Mouse (Mus musculus): Measurements from ENCODE around the gene Hexb. TPM values are rescaled to one million over a fixed set of nuclear protein-coding genes. Genes with fewer than 3 reads are reported as not detected.

The Hexb gene
- polyA plus RNA-seq, 1 experiment = 294 TPM

DNA sequence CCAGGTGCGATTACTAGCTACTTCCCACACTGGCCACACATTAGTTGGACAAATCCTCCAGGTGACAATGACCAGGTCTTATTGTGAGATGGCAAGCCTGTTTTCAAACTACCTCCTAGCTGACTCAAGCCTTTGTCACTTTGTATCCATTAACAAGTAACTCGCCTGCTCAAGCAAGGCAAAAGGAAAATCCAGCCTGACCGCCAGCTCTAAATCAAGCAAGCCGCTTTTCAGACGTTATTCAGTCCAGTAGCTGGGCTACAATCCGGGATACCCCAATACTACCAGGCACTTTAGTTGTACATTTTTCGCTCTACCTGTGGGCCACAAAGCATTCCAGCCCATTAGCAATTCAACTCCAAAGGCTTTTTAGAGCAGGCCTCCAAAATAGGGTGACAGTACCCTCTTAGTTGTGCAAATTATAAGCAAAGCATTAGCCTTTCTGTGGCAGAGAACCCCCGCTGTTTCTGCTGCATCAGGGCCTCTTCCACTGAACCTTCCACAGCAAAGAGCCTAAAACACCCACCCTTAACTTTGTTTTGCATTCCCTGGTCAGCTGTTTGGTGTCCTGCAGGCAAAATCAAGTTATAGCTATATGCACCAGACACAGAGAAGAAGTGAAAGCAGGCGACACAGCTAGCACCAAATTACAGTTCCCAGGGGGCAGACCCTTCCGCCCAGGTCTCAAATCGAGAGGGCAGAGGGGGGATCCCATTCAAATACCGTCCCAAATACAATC is 1.8 kb downstream of the Hexb start:
- no peak for TF ChIP-seq POLR2A (IDR thresholded peaks at IDR 0.05; ENCODE audit: low read depth, low read length)
- TF ChIP-seq CTCF (IDR thresholded peaks at IDR 0.05; ENCODE audit: extremely low read depth, insufficient read length, insufficient replicate concordance, low read depth, low read length) = no peak

DNA sequence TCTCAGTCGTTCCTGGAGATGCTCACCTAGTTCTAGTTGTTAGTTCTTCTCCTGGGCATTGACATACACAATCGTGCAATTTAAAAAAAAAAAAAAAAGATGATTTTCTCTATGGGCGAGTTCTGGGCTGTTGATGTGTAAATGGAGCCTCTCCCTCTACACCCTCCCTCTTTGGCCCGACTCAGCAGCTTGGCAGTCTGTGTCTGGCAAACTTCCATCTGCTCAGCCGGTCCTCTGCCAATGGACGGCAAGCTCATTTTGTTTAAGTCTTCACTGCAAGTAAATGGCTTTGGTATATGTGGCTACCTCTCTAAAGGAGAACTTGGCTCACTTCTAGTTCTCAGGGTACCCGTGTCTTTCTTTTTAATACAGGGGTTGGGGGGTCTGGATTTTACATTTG is 4.7 kb downstream of the Hexb start:
- TF ChIP-seq CTCF (IDR thresholded peaks at IDR 0.05; ENCODE audit: extremely low read depth, insufficient read length, insufficient replicate concordance, low read depth, low read length) = no peak
- TF ChIP-seq POLR2A (IDR thresholded peaks at IDR 0.05; ENCODE audit: low read depth, low read length) = no peak
- Histone ChIP-seq H3K27me3 (ENCODE audit: control insufficient read depth, insufficient read depth, low read length) (no peaks in the 10 kb centered on the region), H3K4me1 (ENCODE audit: control insufficient read depth, insufficient read depth, insufficient read length, low read length) (peaks cover 2% of the 10 kb centered on the region; the same call in 1 of the 2 replicates), H3K4me3 (ENCODE audit: low read depth, low read length) (no peak overlapping the region), H3K27ac (ENCODE audit: insufficient read depth, low read depth, low read length) (no peak overlapping the region), H3K36me3 (ENCODE audit: control insufficient read depth, insufficient read depth, low read length) (peaks cover 17% of the 10 kb centered on the region)
- WGBS = 27% methylated on average over 7 of the region's 7 CpGs

More for the DNA sequence above, 1.8 kb downstream of the Hexb start:
- Histone ChIP-seq H3K4me1 (ENCODE audit: control insufficient read depth, insufficient read depth, insufficient read length, low read length) (peaks cover 6% of the 10 kb centered on the region), H3K27ac (ENCODE audit: insufficient read depth, low read depth, low read length) (no peak overlapping the region), H3K36me3 (ENCODE audit: control insufficient read depth, insufficient read depth, low read length) (peaks cover 11% of the 10 kb centered on the region), H3K4me3 (ENCODE audit: low read depth, low read length) (no peak overlapping the region), H3K27me3 (ENCODE audit: control insufficient read depth, insufficient read depth, low read length) (no peaks in the 10 kb centered on the region)
- 92% methylated on average over 12 of the region's 12 CpGs for WGBS

DNA sequence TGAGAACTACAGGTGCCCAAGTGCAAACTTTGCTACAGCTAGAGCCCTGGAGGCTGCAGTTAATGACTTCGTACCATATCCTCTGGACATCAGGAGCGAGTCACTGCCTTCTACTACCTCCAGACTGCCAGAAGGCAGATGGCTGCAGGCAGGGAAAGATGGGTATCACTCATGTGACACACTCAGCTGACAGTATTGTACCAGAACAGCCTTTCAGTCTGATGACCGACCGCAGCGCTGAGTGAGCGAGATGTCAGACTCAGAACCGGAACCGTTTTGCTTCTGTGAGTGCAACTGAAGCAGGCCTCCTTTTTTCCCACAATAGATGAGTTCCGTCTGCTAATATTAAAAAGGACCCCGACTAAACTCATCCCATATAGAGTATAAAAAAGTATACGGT is 5.5 kb downstream of the Hexb start:
- WGBS = 97% methylated on average over 11 of the region's 11 CpGs
- H3K4me3 ChIP-seq (ENCODE audit: low read depth, low read length) = no peak overlapping the region
- peaks cover 19% of the 10 kb centered on the region for H3K36me3 ChIP-seq (ENCODE audit: control insufficient read depth, insufficient read depth, low read length)
- H3K27me3 ChIP-seq (ENCODE audit: control insufficient read depth, insufficient read depth, low read length) = no peaks in the 10 kb centered on the region
- TF ChIP-seq CTCF (IDR thresholded peaks at IDR 0.05; ENCODE audit: extremely low read depth, insufficient read length, insufficient replicate concordance, low read depth, low read length) = no peak
- H3K27ac ChIP-seq (ENCODE audit: insufficient read depth, low read depth, low read length) = no peak overlapping the region
- peaks cover 1% of the 10 kb centered on the region; the same call in 1 of the 2 replicates for H3K4me1 ChIP-seq (ENCODE audit: control insufficient read depth, insufficient read depth, insufficient read length, low read length)

DNA sequence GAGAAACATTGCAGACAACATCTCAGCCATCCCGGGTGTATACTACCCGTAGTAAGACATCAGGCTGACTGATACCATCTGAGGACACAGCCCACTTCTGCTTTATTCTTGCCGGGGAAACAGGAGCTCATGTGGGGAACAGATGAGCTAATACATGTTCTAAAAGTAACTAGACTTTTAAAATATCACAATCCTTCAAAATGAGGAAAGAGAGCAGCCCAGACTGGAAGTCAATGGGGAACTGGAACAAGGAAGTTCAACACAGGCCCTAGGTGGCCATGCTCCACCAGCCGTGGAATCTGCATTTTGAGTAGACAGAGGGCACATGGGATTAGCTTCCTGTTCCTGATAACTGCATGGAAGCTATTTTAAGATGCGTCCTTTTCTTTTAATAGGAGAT is 10.5 kb downstream of the Hexb start:
- H3K4me1 ChIP-seq (ENCODE audit: control insufficient read depth, insufficient read depth, insufficient read length, low read length) = peaks cover 13% of the 10 kb centered on the region; the same call in 1 of the 2 replicates
- 80% methylated on average over 5 of the region's 5 CpGs for WGBS
- TF ChIP-seq POLR2A (IDR thresholded peaks at IDR 0.05; ENCODE audit: low read depth, low read length) (no peak), CTCF (IDR thresholded peaks at IDR 0.05; ENCODE audit: extremely low read depth, insufficient read length, insufficient replicate concordance, low read depth, low read length) (no peak)
- H3K4me3 ChIP-seq (ENCODE audit: low read depth, low read length) = no peak overlapping the region
- H3K27ac ChIP-seq (ENCODE audit: insufficient read depth, low read depth, low read length) = 0 out of 2 replicates have a peak overlapping the region, but pooled peaks have one; percentile 7
- no peaks in the 10 kb centered on the region for H3K27me3 ChIP-seq (ENCODE audit: control insufficient read depth, insufficient read depth, low read length)
- H3K36me3 ChIP-seq (ENCODE audit: control insufficient read depth, insufficient read depth, low read length) = peaks cover 22% of the 10 kb centered on the region

DNA sequence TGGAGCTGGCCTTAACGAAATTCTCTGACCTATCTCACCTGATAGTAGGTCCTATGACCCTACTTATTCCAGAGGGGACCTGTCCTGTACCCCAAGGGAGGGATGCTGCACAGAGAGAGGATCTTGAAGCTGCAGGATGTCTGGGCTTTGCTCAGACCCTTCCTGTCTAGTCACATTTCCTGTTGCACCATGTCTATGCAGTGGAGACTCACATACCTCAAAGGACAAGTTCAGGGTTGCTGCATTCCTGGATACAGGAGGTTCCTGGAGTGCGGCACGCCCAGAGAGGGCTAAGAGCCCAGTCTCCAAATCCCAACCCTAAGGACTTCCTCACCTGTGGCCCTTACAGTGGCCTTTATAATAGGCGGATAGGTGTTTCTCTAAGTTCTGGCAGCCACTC is 11.8 kb downstream of the Hexb start:
- TF ChIP-seq POLR2A (IDR thresholded peaks at IDR 0.05; ENCODE audit: low read depth, low read length) (no peak), CTCF (IDR thresholded peaks at IDR 0.05; ENCODE audit: extremely low read depth, insufficient read length, insufficient replicate concordance, low read depth, low read length) (no peak)
- Histone ChIP-seq H3K27ac (ENCODE audit: insufficient read depth, low read depth, low read length) (no peak overlapping the region), H3K4me3 (ENCODE audit: low read depth, low read length) (no peak overlapping the region), H3K27me3 (ENCODE audit: control insufficient read depth, insufficient read depth, low read length) (no peaks in the 10 kb centered on the region), H3K4me1 (ENCODE audit: control insufficient read depth, insufficient read depth, insufficient read length, low read length) (peaks cover 13% of the 10 kb centered on the region; the same call in 1 of the 2 replicates), H3K36me3 (ENCODE audit: control insufficient read depth, insufficient read depth, low read length) (peaks cover 19% of the 10 kb centered on the region)
- WGBS = 27% methylated on average over 4 of the region's 4 CpGs

DNA sequence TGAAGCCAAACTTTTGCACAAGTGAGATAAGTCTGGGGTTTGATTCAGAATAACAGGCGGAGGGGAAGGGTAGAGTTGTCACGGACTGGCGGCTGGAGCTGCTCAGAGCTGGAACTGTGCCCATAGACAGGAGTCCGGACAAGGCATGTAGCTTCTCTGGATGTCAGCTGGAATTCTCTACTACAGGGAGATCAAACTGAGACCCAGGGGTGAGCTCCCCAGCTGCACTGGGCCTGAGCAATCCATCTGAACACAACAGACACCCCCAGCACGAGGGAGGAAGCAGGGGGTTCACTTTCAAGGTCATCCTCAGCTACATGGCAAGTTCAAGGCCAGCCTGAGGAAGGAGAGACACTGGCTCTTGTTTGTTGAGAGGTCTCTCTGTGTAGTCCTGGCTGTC is 13.5 kb downstream of the Hexb start:
- no peak overlapping the region for H3K4me3 ChIP-seq (ENCODE audit: low read depth, low read length)
- H3K4me1 ChIP-seq (ENCODE audit: control insufficient read depth, insufficient read depth, insufficient read length, low read length) = peaks cover 13% of the 10 kb centered on the region; the same call in 1 of the 2 replicates
- 19% methylated on average over 5 of the region's 5 CpGs for WGBS
- peaks cover 29% of the 10 kb centered on the region for H3K36me3 ChIP-seq (ENCODE audit: control insufficient read depth, insufficient read depth, low read length)
- no peak for TF ChIP-seq POLR2A (IDR thresholded peaks at IDR 0.05; ENCODE audit: low read depth, low read length)
- no peak for TF ChIP-seq CTCF (IDR thresholded peaks at IDR 0.05; ENCODE audit: extremely low read depth, insufficient read length, insufficient replicate concordance, low read depth, low read length)
- H3K27ac ChIP-seq (ENCODE audit: insufficient read depth, low read depth, low read length) = peak overlapping the region; percentile 82
- no peaks in the 10 kb centered on the region for H3K27me3 ChIP-seq (ENCODE audit: control insufficient read depth, insufficient read depth, low read length)

DNA sequence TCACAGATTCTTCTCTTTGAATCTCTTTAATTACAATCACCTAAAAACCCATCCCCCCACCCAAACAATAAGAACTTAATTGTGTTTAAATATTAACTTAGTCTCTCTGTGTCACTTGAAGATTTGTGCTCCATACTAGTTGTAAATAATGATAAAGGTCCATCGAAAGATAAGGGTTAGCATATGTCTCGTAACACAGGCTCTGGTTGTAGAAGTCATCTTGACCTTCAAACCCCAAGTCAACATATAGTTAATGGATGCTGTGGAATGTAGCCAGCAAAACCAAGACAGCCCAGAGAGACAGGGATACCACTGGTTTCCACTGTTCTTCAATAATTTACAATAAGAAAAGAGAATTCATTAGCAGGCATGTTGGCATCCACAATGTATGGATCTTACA is 14.0 kb downstream of the Hexb start:
- Histone ChIP-seq H3K27ac (ENCODE audit: insufficient read depth, low read depth, low read length) (no peak overlapping the region), H3K36me3 (ENCODE audit: control insufficient read depth, insufficient read depth, low read length) (peaks cover 32% of the 10 kb centered on the region), H3K27me3 (ENCODE audit: control insufficient read depth, insufficient read depth, low read length) (no peaks in the 10 kb centered on the region), H3K4me3 (ENCODE audit: low read depth, low read length) (no peak overlapping the region), H3K4me1 (ENCODE audit: control insufficient read depth, insufficient read depth, insufficient read length, low read length) (peaks cover 13% of the 10 kb centered on the region; the same call in 1 of the 2 replicates)
- TF ChIP-seq CTCF (IDR thresholded peaks at IDR 0.05; ENCODE audit: extremely low read depth, insufficient read length, insufficient replicate concordance, low read depth, low read length) = no peak
- TF ChIP-seq POLR2A (IDR thresholded peaks at IDR 0.05; ENCODE audit: low read depth, low read length) = no peak
- 31% methylated on average over 2 of the region's 2 CpGs for WGBS

Measured in small intestine, adult 2 months (tissue).